Mouse (Mus musculus): ENCODE measurements around the gene Slc41a3. TPM values are rescaled to one million over a fixed set of nuclear protein-coding genes. Genes with fewer than 3 reads are reported as not detected.

Slc41a3 gene
- polyA plus RNA-seq, 1 experiment from 2014 or later = 5.6 TPM

- TF ChIP-seq CTCF (IDR thresholded peaks at IDR 0.05; ENCODE audit: low read depth) = no peak
- DNase-seq (ENCODE audit: low spot score) (peak; percentile 60), ATAC-seq (replicated peaks; ENCODE audit: low FRiP score, low read depth) (peak; percentile 3; the same call in 1 of the 2 replicates)
- no peaks in the 10 kb centered on the region for H3K27me3 ChIP-seq (ENCODE audit: insufficient read depth, low read length)
- H3K9ac ChIP-seq (ENCODE audit: low read depth, low read length) = no peak overlapping the region
- H3K4me2 ChIP-seq (ENCODE audit: low read length) = no peak overlapping the region
- peaks cover 37% of the 10 kb centered on the region for H3K36me3 ChIP-seq (ENCODE audit: insufficient read depth, low read length)
- 58% methylated on average over 11 of the region's 11 CpGs for WGBS
- peak overlapping the region; percentile 65; the same call in 1 of the 2 replicates for H3K27ac ChIP-seq
- no peak overlapping the region for H3K4me3 ChIP-seq (replicated peaks; ENCODE audit: low read depth, low read length)
- no peaks in the 10 kb centered on the region for H3K9me3 ChIP-seq (replicated peaks; ENCODE audit: low read length)
- H3K4me1 ChIP-seq (replicated peaks; ENCODE audit: insufficient read depth, low read length) = peaks cover 12% of the 10 kb centered on the region; the same call in 1 of the 2 replicates
Observed at GRCm38 (mm10) chr6:90663736-90664135, 59.2 kb downstream of the Slc41a3 start.

DNA sequence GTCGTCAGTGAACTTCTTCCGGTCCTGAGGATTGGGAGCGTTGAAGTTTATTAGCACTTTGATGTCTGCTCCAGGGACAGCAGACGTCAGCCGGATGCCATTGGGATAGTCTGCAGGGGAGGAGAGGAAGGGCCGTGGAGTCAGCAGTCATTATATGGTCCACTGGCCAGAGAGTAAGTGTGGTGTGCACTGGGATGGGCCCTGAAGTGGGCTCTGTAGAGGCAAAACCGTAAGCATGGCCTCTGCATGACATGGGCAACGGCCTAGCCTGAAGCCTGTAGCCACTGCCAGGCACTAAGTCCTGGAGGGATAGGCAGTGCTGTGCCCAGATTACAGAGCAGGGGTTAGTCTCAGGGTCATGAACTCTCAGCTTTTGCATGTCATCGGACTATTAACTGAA lies 64.2 kb downstream of the Slc41a3 start:
- no peak; the same call in 1 of the 2 replicates for ATAC-seq (replicated peaks; ENCODE audit: low FRiP score, low read depth)
- no peak overlapping the region for H3K27ac ChIP-seq
- TF ChIP-seq CTCF (IDR thresholded peaks at IDR 0.05; ENCODE audit: low read depth) = no peak
- WGBS = 33% methylated on average over 9 of the region's 9 CpGs
- no peak overlapping the region for H3K4me2 ChIP-seq (ENCODE audit: low read length)
- H3K9me3 ChIP-seq (replicated peaks; ENCODE audit: low read length) = no peaks in the 10 kb centered on the region
- no peaks in the 10 kb centered on the region for H3K27me3 ChIP-seq (ENCODE audit: insufficient read depth, low read length)
- no peak overlapping the region for H3K9ac ChIP-seq (ENCODE audit: low read depth, low read length)
- no peak overlapping the region for H3K4me3 ChIP-seq (replicated peaks; ENCODE audit: low read depth, low read length)
- no peaks in the 10 kb centered on the region; the same call in 1 of the 2 replicates for H3K4me1 ChIP-seq (replicated peaks; ENCODE audit: insufficient read depth, low read length)
- peaks cover 82% of the 10 kb centered on the region for H3K36me3 ChIP-seq (ENCODE audit: insufficient read depth, low read length)
- peak; percentile 49 for DNase-seq (ENCODE audit: low spot score)

- Histone ChIP-seq H3K4me3 (replicated peaks; ENCODE audit: low read depth, low read length) (no peak overlapping the region), H3K9me3 (replicated peaks; ENCODE audit: low read length) (no peaks in the 10 kb centered on the region), H3K4me1 (replicated peaks; ENCODE audit: insufficient read depth, low read length) (peaks cover 11% of the 10 kb centered on the region; the same call in 1 of the 2 replicates), H3K27ac (peak overlapping the region; percentile 69), H3K4me2 (ENCODE audit: low read length) (no peak overlapping the region), H3K9ac (ENCODE audit: low read depth, low read length) (no peak overlapping the region), H3K27me3 (ENCODE audit: insufficient read depth, low read length) (no peaks in the 10 kb centered on the region), H3K36me3 (ENCODE audit: insufficient read depth, low read length) (peaks cover 54% of the 10 kb centered on the region)
- DNase-seq (ENCODE audit: low spot score) = peak; percentile 39
- TF ChIP-seq CTCF (IDR thresholded peaks at IDR 0.05; ENCODE audit: low read depth) = no peak
- ATAC-seq (replicated peaks; ENCODE audit: low FRiP score, low read depth) = no peak
- WGBS = 74% methylated on average over 4 of the region's 4 CpGs
Observed at GRCm38 (mm10) chr6:90678759-90679158, 74.2 kb downstream of the Slc41a3 start.

- DNase-seq (ENCODE audit: low spot score) = no peak
- no peak overlapping the region for H3K9ac ChIP-seq (ENCODE audit: low read depth, low read length)
- H3K9me3 ChIP-seq (replicated peaks; ENCODE audit: low read length) = no peaks in the 10 kb centered on the region
- H3K27ac ChIP-seq = no peak overlapping the region
- no peak overlapping the region for H3K4me2 ChIP-seq (ENCODE audit: low read length)
- H3K4me3 ChIP-seq (replicated peaks; ENCODE audit: low read depth, low read length) = no peak overlapping the region
- H3K27me3 ChIP-seq (ENCODE audit: insufficient read depth, low read length) = no peaks in the 10 kb centered on the region
- no peak for ATAC-seq (replicated peaks; ENCODE audit: low FRiP score, low read depth)
- H3K4me1 ChIP-seq (replicated peaks; ENCODE audit: insufficient read depth, low read length) = peaks cover 14% of the 10 kb centered on the region; the same call in 1 of the 2 replicates
- WGBS = 43% methylated on average over 12 of the region's 12 CpGs
- peaks cover 41% of the 10 kb centered on the region for H3K36me3 ChIP-seq (ENCODE audit: insufficient read depth, low read length)
- TF ChIP-seq CTCF (IDR thresholded peaks at IDR 0.05; ENCODE audit: low read depth) = no peak
Observed at GRCm38 (mm10) chr6:90680401-90680800, 75.9 kb downstream of the Slc41a3 start.

DNA sequence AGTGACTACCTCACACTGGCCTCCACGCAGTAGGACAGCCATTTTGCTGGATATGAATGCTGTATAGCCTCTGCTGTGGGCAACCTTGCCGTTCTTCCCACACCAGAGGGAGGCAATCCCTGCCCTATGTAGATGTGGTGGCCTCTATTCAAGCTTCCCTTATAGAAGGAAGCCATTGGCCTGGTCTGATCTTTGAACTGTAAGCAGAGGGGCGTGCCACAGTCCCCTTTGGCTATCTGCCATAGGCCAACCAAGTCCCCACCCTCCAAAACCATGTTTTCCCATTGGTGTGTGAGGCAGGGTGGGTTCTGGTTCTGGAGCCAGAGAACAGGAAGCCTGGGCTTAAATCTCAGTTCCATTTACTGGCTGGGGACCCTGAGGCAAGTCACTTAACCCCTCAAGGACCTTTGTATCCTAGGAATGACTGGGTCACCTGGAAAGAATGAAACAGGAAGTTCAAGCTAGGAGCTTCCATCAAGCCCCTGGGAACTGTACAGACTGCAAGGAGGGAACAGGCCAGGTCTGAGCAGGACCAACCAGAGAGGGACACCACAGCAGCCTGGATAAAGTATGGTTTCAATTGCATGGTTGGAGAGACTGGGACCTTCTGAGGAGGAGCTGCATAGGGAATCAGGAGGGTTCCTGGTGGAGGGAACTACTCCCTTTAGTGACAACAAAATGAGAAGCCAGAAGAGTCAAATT lies 79.5 kb downstream of the Slc41a3 start:
- H3K9ac ChIP-seq (ENCODE audit: low read depth, low read length) = no peak overlapping the region
- TF ChIP-seq CTCF (IDR thresholded peaks at IDR 0.05; ENCODE audit: low read depth) = no peak
- DNase-seq (ENCODE audit: low spot score) (no peak), ATAC-seq (replicated peaks; ENCODE audit: low FRiP score, low read depth) (no peak)
- no peak overlapping the region for H3K4me2 ChIP-seq (ENCODE audit: low read length)
- no peaks in the 10 kb centered on the region for H3K9me3 ChIP-seq (replicated peaks; ENCODE audit: low read length)
- WGBS = 84% methylated on average over 3 of the region's 3 CpGs
- H3K4me1 ChIP-seq (replicated peaks; ENCODE audit: insufficient read depth, low read length) = peaks cover 14% of the 10 kb centered on the region; the same call in 1 of the 2 replicates
- H3K36me3 ChIP-seq (ENCODE audit: insufficient read depth, low read length) = peaks cover 15% of the 10 kb centered on the region
- H3K4me3 ChIP-seq (replicated peaks; ENCODE audit: low read depth, low read length) = no peak overlapping the region
- 0 out of 2 replicates have a peak overlapping the region, but pooled peaks have one; percentile 5 for H3K27ac ChIP-seq
- H3K27me3 ChIP-seq (ENCODE audit: insufficient read depth, low read length) = no peaks in the 10 kb centered on the region

DNA sequence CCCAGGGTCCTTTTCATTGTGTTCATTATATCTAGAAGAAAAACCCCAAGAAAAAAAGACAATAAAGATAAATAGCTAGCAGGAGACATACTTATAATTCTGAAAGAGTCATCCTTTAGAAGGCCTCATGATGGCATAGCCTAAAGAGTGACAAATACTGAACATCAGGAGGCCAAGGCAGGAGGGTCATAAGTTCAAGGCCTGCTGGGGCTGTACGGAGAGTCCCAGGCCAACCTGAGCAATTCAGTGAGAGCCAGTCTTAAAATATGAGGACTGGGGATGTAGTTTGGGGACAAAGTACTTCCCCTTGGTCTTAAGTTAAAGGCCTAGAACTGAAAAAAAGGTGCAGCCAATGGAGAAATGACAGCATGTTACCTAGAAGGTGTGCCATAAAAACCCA lies 82.3 kb downstream of the Slc41a3 start:
- H3K9me3 ChIP-seq (replicated peaks; ENCODE audit: low read length) = no peaks in the 10 kb centered on the region
- H3K36me3 ChIP-seq (ENCODE audit: insufficient read depth, low read length) = peaks cover 32% of the 10 kb centered on the region
- H3K27ac ChIP-seq = no peak overlapping the region
- H3K27me3 ChIP-seq (ENCODE audit: insufficient read depth, low read length) = no peaks in the 10 kb centered on the region
- H3K4me2 ChIP-seq (ENCODE audit: low read length) = no peak overlapping the region
- TF ChIP-seq CTCF (IDR thresholded peaks at IDR 0.05; ENCODE audit: low read depth) = no peak
- ATAC-seq (replicated peaks; ENCODE audit: low FRiP score, low read depth) (no peak), DNase-seq (ENCODE audit: low spot score) (no peak)
- peaks cover 8% of the 10 kb centered on the region; the same call in 1 of the 2 replicates for H3K4me1 ChIP-seq (replicated peaks; ENCODE audit: insufficient read depth, low read length)
- H3K9ac ChIP-seq (ENCODE audit: low read depth, low read length) = no peak overlapping the region
- no peak overlapping the region for H3K4me3 ChIP-seq (replicated peaks; ENCODE audit: low read depth, low read length)
- WGBS = 80% methylated on average over 1 of the region's 1 CpGs
